Mouse (Mus musculus) cerebellum, adult (tissue): ENCODE results near the gene Srsf9.

Source experiments
- ATAC-seq: cut with Nextera tagmentation; 2 replicates; pipeline ENCODE4 v1.9.2; 2017; ENCODE audit warnings: mild to moderate bottlenecking, moderate library complexity, mixed read lengths; ENCODE audit not compliant: insufficient number of reproducible peaks, low FRiP score, low TSS enrichment

Srsf9 gene

DNA sequence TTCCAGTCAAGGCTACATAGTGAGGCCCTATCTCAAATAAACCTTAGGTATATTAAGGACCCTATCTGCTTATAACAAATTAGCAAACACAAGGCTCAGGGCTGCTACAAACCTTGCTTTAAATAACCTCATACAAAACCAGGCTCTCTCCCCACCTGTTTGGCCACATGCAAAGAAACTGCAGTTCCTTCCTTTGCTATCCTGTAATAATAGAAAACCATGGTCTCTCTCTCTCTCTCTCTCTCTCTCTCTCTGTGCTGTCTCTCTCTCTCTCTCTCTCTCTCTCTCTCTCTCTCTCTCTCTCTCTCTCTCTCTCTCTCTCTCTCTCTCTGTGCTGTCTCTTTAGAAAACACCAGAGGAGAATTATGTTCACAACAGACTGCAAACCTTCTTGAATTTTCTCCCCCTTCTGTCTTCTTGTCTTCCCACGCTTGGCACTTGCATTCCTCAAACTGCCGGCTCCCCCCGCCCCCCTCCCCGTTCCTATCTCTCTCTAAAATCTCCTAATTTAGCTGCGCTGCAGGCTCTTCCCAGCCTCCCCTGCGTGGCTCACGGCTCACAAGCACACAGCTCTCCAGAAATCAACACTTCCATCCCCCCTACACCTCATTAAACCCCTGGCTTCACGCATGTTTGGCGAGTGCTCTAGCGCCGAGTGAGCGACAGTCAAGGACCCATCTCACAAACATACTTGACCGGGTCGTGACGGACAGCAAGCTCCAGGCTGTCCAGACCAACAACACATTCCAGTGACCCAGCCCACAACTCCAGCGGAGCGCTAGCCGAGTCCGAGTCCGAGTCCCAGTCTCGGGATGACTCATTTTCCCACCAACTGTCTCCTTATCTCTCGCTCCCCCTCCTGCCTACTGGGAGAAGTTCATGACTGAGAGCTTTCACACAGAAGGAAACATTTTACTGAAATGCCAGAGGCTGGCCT is 7.7 kb upstream of the Srsf9 start:
- ATAC-seq = peak; percentile 74; the same call in 1 of the 2 replicates

DNA sequence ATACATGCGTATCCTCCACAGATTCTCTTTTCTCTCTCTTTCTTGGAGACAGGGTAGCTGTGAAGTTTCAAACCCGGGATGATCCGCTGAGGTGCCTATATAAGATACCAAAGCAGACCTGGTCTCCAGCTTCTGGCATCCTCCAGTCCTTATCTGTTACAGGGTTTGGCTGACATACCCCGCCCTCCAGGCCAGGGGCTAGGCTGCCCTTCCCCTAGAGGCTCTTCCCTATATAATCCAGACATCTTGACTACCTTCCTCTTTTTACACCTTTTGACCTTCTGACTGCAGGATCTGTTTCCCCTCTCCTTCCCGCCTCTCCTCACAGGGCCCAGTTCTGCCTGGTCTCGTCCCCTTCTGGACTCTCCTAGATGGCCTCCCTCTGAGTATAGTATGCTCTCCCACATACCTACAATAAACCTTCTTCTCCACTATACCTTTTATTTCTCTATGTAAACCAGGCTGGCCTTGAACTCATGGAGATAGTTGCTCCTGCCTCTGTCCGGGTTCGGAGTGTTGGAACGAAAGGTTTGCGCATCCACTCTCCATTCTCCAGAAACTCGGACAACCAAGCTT is 633 bp upstream of the Srsf9 start:
- peak; percentile 31; the same call in 1 of the 2 replicates for ATAC-seq

DNA sequence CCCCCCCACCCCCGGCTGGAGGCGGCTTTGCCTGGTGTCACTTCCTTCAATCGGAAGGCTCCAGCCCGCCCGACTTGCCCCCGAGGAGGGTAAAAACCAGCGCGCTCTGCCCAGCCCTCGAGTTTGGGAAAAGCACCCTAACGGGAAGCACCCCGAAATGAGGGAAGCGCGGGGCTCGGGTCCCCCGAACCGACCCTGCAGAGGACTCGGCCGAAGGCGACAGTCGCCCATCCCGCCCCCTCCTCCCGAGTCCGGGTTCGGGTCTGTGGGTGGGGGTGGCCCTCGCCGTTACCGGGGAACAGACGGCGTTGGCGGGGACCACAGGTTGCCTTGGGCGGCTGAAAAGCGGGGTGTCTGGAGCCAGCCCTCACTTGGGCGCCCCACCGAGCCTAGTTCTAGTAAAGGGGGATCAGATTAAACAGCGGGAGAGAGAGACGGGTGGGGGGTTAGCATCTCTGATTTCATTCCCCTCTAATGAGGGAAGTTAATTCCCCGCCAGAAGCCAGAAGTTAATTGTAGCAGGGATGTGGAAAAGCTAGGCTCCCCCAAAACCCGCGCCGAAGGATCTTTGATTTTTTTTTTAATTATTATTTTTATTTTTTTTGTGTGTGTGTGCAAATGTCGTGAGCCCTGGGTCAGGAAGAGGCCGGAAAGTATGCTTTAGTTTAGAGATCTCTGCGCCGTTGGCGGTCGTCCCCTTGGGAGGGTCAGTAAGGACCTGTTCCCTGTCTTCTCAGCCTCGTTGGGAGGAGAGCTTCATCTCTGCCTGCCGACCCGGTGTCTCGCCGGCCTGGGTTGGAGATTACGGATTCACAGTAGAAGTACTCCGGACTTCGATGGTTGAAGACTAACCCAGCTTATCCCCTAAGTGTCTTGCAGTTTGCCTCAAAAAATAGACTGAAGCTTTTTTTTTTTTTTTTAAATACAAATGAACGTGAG is 902 bp downstream of the Srsf9 start:
- ATAC-seq = no peak

DNA sequence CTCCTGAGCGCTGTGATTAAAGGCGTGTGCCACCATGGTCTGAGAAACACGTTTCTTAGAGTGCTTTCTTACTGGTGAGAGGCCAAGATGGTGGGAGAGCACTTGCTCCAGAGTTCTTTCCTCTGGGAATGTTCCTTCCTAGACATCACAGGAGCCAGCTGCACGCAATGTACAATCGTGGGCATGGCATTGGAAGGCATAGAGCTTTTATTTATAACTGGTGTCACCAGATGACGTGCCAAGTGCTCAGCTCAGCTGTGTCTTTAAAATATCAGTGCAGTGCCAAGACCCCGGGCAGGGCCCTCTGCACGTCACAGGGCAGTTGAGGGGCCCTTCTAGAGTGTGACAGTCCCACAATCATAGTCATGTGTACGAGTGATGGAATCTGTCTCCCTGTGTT is 4.0 kb downstream of the Srsf9 start:
- no peak for ATAC-seq

DNA sequence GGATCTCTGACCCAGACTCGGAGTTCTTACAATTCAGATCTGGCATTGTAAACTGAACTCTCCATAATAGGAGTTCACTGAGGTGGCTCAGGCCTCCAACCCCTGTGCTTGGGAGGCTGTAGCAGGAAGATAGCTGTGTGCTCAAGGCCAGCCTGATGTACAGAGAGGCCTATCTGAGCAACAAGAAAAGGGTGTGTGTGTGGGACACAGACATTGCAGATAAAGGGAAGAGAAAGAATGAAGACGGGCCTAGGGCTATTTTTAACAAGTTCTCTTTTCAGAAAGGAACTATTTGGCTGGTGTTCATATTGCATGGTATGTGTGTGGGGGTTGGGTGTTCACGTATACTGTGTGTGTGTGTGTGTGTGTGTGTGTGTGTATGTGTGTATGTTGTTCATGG is 6.6 kb downstream of the Srsf9 start:
- ATAC-seq = no peak

DNA sequence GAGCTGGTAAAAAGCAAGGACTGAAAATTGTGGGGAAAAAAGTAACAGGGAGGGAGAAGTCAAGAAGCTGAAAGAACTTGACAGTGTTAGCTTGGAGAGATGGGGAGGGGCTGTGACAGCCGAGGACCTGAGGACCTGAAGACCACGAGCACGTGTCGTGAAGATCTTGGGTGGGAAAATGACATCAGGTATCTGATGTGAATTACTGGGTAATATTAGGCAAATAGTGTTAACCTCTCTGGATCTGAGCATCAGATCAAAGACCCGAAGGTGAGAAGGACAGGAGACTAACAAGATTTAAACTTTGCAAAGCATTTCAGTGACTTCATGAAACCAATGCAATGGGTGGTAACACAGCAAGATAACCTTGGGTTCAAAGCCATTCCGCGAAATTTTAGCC is 13.0 kb downstream of the Srsf9 start:
- no peak for ATAC-seq

DNA sequence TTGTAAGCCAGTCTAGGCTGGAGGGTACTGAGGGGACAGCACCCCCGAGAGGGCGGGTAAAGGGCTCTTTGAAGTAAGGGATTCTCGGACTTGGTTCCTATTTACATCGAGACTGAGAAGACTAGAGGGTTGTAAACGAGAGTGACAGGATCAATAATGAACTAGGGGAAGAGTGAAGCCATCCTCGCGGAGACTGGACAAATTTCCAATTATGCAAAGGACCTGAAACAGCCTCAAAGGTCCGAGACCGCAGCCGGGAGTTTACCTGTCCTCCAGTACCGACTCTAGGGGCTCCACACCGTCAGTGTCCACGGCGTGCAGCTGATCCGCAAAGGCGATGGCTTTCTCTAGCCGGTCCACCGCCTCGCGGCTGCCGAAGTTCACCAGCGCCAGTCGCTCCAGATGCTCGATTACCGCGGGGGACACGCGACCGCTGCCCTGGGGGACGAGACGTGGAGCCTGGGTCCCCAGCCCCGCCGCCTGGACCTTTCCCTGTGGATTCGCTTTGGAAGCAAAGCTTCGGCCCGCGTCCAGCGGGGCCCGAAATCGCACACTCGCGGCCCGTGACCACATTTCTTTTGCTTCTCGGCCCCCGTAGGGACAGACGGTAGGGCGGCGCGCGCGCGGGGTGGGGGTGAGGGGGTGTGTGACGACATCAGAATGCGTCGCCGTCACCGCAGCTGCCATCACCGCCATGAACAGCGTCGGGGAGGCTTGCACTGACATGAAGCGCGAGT is 13.8 kb downstream of the Srsf9 start, which contains the start of the genes Gatc and Triap1:
Gene Gatc, minus strand, starts transcription at position 602 of the 737 bp plus-strand sequence.
Gene Triap1, plus strand, starts transcription at position 649 of the 737 bp plus-strand sequence.
- peak; percentile 64; the same call in 1 of the 2 replicates for ATAC-seq

DNA sequence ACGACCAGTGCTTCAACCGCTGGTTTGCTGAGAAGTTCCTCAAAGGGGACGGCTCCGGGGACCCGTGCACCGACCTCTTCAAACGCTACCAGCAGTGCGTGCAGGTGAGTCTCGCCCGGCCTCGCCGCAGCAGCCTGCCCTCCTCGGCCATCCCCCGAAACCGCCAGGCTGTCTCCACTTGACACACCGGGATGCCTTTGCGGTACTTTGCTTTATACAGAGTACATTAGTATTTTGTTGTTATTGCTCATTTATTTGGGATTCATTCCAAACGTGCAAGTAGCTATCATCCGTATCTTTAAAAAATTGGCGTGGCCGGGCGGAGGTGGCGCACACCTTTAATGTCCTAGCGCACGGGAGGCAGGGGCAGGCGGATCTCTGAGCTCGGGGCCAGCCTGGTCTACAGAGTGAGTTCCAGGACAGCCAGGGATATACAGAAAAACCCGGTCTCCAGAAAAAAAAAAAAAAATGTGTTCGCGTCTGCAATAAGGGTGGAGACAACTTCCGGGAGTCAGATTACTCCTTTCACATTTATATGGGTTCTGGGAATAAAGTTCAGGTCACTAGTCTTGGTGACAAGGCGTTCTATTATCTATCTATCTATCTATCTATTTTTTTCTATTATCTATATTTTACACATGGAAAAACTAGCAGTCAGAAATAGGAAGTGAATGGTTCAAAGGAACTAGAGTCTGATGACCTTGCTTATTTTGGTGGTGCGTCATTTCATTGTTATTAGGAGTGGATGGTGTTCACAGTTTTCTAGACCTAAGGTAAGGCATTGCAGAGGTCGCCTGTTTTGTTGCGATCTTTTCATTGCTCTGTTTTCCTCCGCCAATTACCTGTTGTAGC is 14.6 kb downstream of the Srsf9 start:
- 0 out of 2 replicates have a peak, but pooled peaks have one; percentile 31 for ATAC-seq

DNA sequence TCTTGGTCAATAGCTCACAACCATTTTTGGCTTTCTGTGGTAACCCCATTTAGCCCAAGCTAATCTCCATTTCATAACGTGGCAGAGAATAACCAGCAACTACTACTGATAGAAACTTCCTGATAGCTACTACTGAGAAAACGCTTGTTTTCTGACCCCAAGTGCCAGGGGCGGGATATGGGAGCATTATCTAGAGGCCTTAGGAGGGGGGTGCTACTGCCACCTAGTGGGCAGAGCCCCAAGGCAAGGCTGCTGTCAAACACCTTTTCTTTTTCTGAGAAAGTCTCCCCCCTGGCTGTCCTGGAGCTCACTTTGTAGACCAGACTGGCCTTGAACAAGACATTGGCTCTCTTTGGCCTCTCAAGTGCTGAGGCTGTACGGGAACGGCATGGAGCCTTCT is 20.6 kb downstream of the Srsf9 start:
- no peak for ATAC-seq

DNA sequence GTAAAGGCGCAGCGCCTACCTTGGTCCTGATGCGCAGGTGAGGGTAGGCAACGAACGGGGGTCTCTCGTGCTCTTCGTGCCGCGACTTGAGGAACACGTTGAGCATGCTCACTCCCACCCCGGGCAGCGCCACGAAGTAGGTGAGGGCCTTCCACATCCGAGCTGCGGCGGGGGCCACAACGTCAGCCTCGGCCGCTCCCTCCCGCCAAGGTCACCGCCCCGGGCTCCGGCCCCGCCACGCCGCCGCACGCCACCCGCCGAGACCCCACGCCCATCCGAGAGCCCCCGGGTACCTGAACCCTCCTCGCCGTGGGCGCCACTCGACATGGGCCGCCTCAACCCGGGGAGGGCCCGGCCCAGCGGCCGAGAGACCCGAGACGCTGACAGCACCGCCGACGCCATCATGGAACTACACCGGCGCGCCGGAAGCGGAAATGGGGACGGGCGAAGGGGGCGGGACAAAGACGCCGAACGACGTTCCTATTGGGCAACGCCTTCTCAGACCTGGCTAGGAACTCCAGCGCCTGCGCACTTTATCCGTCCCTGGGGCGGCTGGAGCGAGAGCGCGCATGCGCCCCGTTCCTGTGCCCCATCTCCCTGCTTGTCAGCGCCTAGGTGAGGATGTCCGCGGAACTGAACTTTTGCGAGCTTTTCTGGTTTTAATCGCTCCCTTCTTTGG is 21.7 kb downstream of the Srsf9 start, which contains the start of gene Cox6a1:
Gene Cox6a1, minus strand, starts transcription at position 436 of the 679 bp plus-strand sequence.
- ATAC-seq = peak; percentile 92

DNA sequence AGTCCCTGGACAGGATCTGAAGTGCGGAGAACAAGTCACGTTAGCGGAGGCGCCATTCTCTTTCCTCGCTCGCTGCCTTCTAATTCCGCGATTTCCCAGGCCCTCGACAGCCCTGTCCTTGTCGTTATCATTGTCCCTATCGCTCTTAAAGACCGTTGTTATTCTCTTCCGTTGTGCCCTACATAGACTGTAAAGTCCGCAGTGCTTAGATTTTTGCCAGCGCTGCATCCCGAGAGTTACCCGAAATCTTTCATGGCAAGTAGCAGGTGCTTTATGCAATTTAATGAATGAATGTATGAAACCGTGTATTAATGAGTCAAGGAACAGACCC is 22.2 kb downstream of the Srsf9 start:
- no peak; the same call in 1 of the 2 replicates for ATAC-seq

DNA sequence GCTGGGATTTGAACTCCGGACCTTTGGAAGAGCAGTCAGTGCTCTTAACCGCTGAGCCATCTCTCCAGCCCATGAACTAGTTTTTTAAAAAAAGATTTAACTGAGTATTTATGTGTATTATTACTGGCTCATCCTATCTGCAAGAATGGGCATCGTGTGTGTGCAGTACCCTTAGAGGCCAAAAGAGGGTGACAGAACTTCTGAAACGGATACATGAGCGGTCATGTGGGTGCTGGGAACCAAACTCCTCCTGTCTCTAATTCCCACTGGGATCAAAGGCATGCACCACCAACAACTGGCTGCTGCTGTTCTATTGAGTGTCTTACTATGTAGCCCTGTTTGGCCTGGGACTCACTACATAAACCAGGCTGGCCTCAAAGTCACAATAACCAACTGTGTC is 24.4 kb downstream of the Srsf9 start:
- no peak for ATAC-seq

DNA sequence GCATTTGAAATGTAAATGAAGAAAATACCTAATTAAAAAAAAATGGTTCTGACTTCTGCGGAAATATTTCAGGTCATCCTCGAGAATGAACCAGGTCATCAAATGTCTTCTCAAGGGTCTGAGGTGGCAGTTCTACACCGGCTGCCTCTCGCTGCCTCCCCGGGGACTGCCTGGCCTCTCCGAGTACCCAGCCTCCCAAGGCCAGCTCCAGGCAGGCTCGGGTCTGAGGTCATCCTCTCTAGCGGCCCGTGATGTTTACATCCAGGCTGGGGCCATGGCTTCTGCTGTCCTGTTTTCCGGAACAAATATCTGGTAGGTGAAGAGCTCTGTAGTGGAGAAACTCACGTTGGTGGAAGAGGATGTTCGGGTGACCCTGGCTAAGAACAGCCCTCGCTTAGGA is 28.1 kb downstream of the Srsf9 start:
- no peak for ATAC-seq

DNA sequence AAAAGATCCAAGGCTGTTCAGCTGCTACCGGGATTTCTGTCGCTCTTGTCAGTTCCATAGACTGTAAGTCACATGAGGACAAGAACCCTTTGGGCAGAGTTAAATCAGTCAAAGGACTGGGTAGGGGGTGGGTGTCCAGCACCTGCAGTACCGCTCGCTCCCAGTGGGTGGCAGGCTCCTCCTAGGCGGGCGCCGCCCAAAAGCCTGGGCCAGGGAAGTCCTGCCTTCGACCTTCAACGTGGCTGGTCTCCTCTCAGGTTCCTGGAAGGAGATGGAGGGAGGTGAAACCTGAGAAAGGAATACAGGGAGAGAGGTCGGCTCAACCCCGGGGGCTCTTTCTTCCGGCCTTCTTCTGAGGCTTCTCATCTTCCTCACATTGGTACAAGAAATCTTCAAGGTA is 31.9 kb downstream of the Srsf9 start:
- no peak for ATAC-seq

DNA sequence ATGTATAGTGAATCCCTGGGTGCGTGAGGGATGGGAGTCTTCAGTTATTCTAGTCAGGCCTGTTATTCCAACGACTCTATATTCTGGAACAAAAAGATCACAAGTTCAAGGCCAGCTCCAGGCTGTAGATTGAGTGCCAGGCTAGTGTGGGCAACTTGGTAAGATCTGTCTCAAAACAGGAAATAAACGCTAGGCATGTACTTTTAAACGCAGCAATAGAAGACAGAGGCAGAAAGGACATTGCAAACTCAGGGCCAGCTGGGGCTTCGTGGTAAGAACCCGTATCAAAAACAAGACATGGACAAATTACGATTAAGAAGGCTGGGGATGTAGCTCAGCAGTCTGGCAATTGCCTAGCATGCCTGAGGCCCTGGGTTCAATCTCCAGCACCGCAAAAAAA is 32.5 kb downstream of the Srsf9 start:
- ATAC-seq = no peak

DNA sequence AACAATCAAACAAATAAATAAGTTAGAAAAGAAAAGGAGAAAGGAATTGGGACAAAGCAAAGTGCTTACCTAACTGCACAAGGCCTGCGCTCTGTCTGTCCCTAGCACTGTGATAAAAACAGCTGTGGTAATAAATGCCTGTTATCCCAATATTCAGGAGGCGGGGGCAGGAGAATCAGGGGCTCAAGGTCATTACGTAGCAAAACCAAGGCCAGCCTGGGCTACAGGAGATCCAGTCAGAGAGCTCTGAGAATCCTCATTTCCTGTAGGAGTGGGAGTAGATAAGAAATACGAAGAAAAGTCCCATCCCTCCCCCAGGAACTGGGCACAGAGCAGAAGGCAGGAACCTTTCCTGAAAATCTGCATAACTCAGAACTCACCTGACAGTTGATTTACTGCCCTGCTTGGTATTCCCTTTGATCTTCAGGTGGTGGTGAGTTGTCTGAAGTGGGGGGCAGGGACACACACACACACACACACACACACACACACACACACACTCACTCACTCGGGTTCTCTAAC is 32.9 kb downstream of the Srsf9 start:
- no peak for ATAC-seq

DNA sequence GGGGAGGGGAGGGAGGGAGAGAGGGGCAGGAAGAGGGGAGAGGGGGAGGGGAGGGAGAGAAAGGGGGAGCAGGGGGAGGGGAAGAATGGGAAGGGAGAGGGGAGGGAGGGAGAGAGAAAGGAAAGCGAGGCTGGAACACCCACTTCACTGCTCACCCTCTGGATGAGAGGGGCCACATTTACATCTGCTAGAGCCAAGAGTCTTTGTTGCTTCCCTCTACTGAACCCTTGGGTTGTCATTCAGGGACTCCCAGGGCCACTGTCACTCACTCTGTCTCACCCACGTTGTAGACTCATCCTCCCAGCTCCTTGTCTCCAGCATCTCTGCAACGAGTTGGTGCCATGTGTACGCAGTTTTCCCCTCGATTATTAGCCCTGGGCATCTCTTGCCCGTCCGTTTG is 35.2 kb downstream of the Srsf9 start:
- ATAC-seq = no peak
